Mouse (Mus musculus): ENCODE results near the gene Dand5.
"Not testable (repeated sequence)": the region's sequence is repeated elsewhere in the genome, so short reads cannot be mapped to it uniquely, and the experiment has no call there.

Gene Dand5

GRCm38 (mm10) chr8:84834002-84834865 lies 11.6 kb upstream of the Dand5 start:
- no peak for DNase-seq (ENCODE audit: low spot score)

GRCm38 (mm10) chr8:84832759-84833742 lies 10.4 kb upstream of the Dand5 start:
- DNase-seq (ENCODE audit: low spot score) = no peak

- peak; percentile 78 for DNase-seq (ENCODE audit: low spot score)
These were observed 9.6 kb upstream of the Dand5 start for GRCm38 (mm10) chr8:84832034-84832717.

GRCm38 (mm10) chr8:84831490-84831889 lies 8.9 kb upstream of the Dand5 start, which contains the start of gene Gadd45gip1:
TSS of gene Gadd45gip1 (plus strand) at chr8:84831522.
- no peak for DNase-seq (ENCODE audit: low spot score)

GRCm38 (mm10) chr8:84826518-84826917 lies 3.9 kb upstream of the Dand5 start:
- not testable (repeated sequence) for DNase-seq (ENCODE audit: low spot score)

GRCm38 (mm10) chr8:84825636-84826035 lies 3.0 kb upstream of the Dand5 start:
- DNase-seq (ENCODE audit: low spot score) = no peak

GRCm38 (mm10) chr8:84823653-84824052 lies 1.0 kb upstream of the Dand5 start:
- peak; percentile 88 for DNase-seq (ENCODE audit: low spot score)

GRCm38 (mm10) chr8:84816117-84816516 lies 6.5 kb downstream of the Dand5 start:
- DNase-seq (ENCODE audit: low spot score) = no peak

- peak; percentile 91 for DNase-seq (ENCODE audit: low spot score)
These were observed 7.1 kb downstream of the Dand5 start for GRCm38 (mm10) chr8:84815547-84815946.

GRCm38 (mm10) chr8:84814555-84815441 lies 7.8 kb downstream of the Dand5 start:
- DNase-seq (ENCODE audit: low spot score) = no peak

- no peak for DNase-seq (ENCODE audit: low spot score)
These were observed 8.4 kb downstream of the Dand5 start for GRCm38 (mm10) chr8:84814240-84814554.

- DNase-seq (ENCODE audit: low spot score) = no peak
These were observed 8.8 kb downstream of the Dand5 start for GRCm38 (mm10) chr8:84813830-84814229.

- peak; percentile 80 for DNase-seq (ENCODE audit: low spot score)
These were observed 9.6 kb downstream of the Dand5 start for GRCm38 (mm10) chr8:84813059-84813458.

- no peak for DNase-seq (ENCODE audit: low spot score)
These were observed 11.3 kb downstream of the Dand5 start for GRCm38 (mm10) chr8:84811303-84811702.

- DNase-seq (ENCODE audit: low spot score) = peak; percentile 78
These were observed 11.7 kb downstream of the Dand5 start for GRCm38 (mm10) chr8:84810896-84811295.

GRCm38 (mm10) chr8:84809941-84810280 lies 12.7 kb downstream of the Dand5 start:
- DNase-seq (ENCODE audit: low spot score) = no peak

- DNase-seq (ENCODE audit: low spot score) = no peak
These were observed 13.3 kb downstream of the Dand5 start for GRCm38 (mm10) chr8:84809109-84809940.

GRCm38 (mm10) chr8:84806031-84806430 lies 16.6 kb downstream of the Dand5 start:
- no peak for DNase-seq (ENCODE audit: low spot score)

GRCm38 (mm10) chr8:84799999-84800831 lies 22.4 kb downstream of the Dand5 start, which contains the start of gene Nfix:
TSS of gene Nfix (minus strand) at chr8:84800344.
- peak; percentile 58 for DNase-seq (ENCODE audit: low spot score)

All from embryo, embryonic 10 days (tissue).